Mouse (Mus musculus): ENCODE results near the gene Nup50. TPM values are rescaled to one million over a fixed set of nuclear protein-coding genes. Genes with fewer than 3 reads are reported as not detected.

Gene Nup50
- polyA plus RNA-seq, 1 experiment, result 18.9 TPM

GRCm38 (mm10) chr15:84957851-84958250 lies 34.6 kb downstream of the Nup50 start:
- no peak for DNase-seq
- Histone ChIP-seq H3K27ac (ENCODE audit: insufficient read depth, low read length) (no peak overlapping the region), H3K4me3 (replicated peaks; ENCODE audit: insufficient read depth, low read depth, low read length) (no peak overlapping the region), H3K27me3 (ENCODE audit: control insufficient read depth, insufficient read depth, low read length) (no peaks in the 10 kb centered on the region), H3K4me1 (ENCODE audit: control insufficient read depth, insufficient read depth, low read length) (peaks cover 37% of the 10 kb centered on the region)
- WGBS, result 27% methylated on average over 3 of the region's 3 CpGs
- TF ChIP-seq POLR2A (IDR thresholded peaks at IDR 0.05; ENCODE audit: borderline replicate concordance, insufficient read depth, low read length), result no peak
- no peak for TF ChIP-seq CTCF (IDR thresholded peaks at IDR 0.05; ENCODE audit: borderline replicate concordance, insufficient read depth, low read depth, low read length)

- Histone ChIP-seq H3K4me1 (ENCODE audit: control insufficient read depth, insufficient read depth, low read length) (peaks cover 37% of the 10 kb centered on the region), H3K27me3 (ENCODE audit: control insufficient read depth, insufficient read depth, low read length) (no peaks in the 10 kb centered on the region), H3K27ac (ENCODE audit: insufficient read depth, low read length) (no peak overlapping the region), H3K4me3 (replicated peaks; ENCODE audit: insufficient read depth, low read depth, low read length) (no peak overlapping the region)
- TF ChIP-seq CTCF (IDR thresholded peaks at IDR 0.05; ENCODE audit: borderline replicate concordance, insufficient read depth, low read depth, low read length) (no peak), POLR2A (IDR thresholded peaks at IDR 0.05; ENCODE audit: borderline replicate concordance, insufficient read depth, low read length) (no peak)
- no peak for DNase-seq
- 78% methylated on average over 3 of the region's 3 CpGs for whole genome bisulfite sequencing
These were observed 35.1 kb downstream of the Nup50 start for GRCm38 (mm10) chr15:84958331-84958730.

- WGBS, result 80% methylated on average over 6 of the region's 6 CpGs
- no peak overlapping the region for H3K27ac ChIP-seq (ENCODE audit: insufficient read depth, low read length)
- H3K4me3 ChIP-seq (replicated peaks; ENCODE audit: insufficient read depth, low read depth, low read length), result peak overlapping the region; percentile 60
- peaks cover 37% of the 10 kb centered on the region for H3K4me1 ChIP-seq (ENCODE audit: control insufficient read depth, insufficient read depth, low read length)
- no peaks in the 10 kb centered on the region for H3K27me3 ChIP-seq (ENCODE audit: control insufficient read depth, insufficient read depth, low read length)
- TF ChIP-seq CTCF (IDR thresholded peaks at IDR 0.05; ENCODE audit: borderline replicate concordance, insufficient read depth, low read depth, low read length) (no peak), POLR2A (IDR thresholded peaks at IDR 0.05; ENCODE audit: borderline replicate concordance, insufficient read depth, low read length) (no peak)
- no peak for DNase-seq
These were observed 36.7 kb downstream of the Nup50 start for GRCm38 (mm10) chr15:84959891-84960290.

- WGBS, result 13% methylated on average over 8 of the region's 8 CpGs
- H3K27me3 ChIP-seq (ENCODE audit: control insufficient read depth, insufficient read depth, low read length), result no peaks in the 10 kb centered on the region
- DNase-seq, result peak; percentile 69 to 71
- H3K4me3 ChIP-seq (replicated peaks; ENCODE audit: insufficient read depth, low read depth, low read length), result peak overlapping the region; percentile 60
- peak overlapping the region; percentile 11; the same call in 1 of the 2 replicates for H3K27ac ChIP-seq (ENCODE audit: insufficient read depth, low read length)
- peaks cover 36% of the 10 kb centered on the region for H3K4me1 ChIP-seq (ENCODE audit: control insufficient read depth, insufficient read depth, low read length)
- TF ChIP-seq POLR2A (IDR thresholded peaks at IDR 0.05; ENCODE audit: borderline replicate concordance, insufficient read depth, low read length) (peak; percentile 19; the same call in 1 of the 2 replicates), CTCF (IDR thresholded peaks at IDR 0.05; ENCODE audit: borderline replicate concordance, insufficient read depth, low read depth, low read length) (peak; percentile 35; the same call in 1 of the 2 replicates)
These were observed 37.5 kb downstream of the Nup50 start for GRCm38 (mm10) chr15:84960692-84961091.

GRCm38 (mm10) chr15:84962518-84962917 lies 39.3 kb downstream of the Nup50 start:
- 86% methylated on average over 2 of the region's 2 CpGs for WGBS
- TF ChIP-seq POLR2A (IDR thresholded peaks at IDR 0.05; ENCODE audit: borderline replicate concordance, insufficient read depth, low read length), result no peak
- no peak for TF ChIP-seq CTCF (IDR thresholded peaks at IDR 0.05; ENCODE audit: borderline replicate concordance, insufficient read depth, low read depth, low read length)
- H3K27ac ChIP-seq (ENCODE audit: insufficient read depth, low read length), result no peak overlapping the region
- H3K4me1 ChIP-seq (ENCODE audit: control insufficient read depth, insufficient read depth, low read length), result peaks cover 40% of the 10 kb centered on the region
- H3K4me3 ChIP-seq (replicated peaks; ENCODE audit: insufficient read depth, low read depth, low read length), result no peak overlapping the region
- no peak for DNase-seq
- no peaks in the 10 kb centered on the region for H3K27me3 ChIP-seq (ENCODE audit: control insufficient read depth, insufficient read depth, low read length)

- no peak overlapping the region for H3K4me3 ChIP-seq (replicated peaks; ENCODE audit: insufficient read depth, low read depth, low read length)
- peaks cover 23% of the 10 kb centered on the region for H3K4me1 ChIP-seq (ENCODE audit: control insufficient read depth, insufficient read depth, low read length)
- no peak for TF ChIP-seq CTCF (IDR thresholded peaks at IDR 0.05; ENCODE audit: borderline replicate concordance, insufficient read depth, low read depth, low read length)
- TF ChIP-seq POLR2A (IDR thresholded peaks at IDR 0.05; ENCODE audit: borderline replicate concordance, insufficient read depth, low read length), result no peak
- no peak for DNase-seq
- WGBS, result 83% methylated on average over 5 of the region's 5 CpGs
- no peaks in the 10 kb centered on the region for H3K27me3 ChIP-seq (ENCODE audit: control insufficient read depth, insufficient read depth, low read length)
- no peak overlapping the region for H3K27ac ChIP-seq (ENCODE audit: insufficient read depth, low read length)
These were observed 41.6 kb downstream of the Nup50 start for GRCm38 (mm10) chr15:84964771-84965170.

- Histone ChIP-seq H3K27ac (ENCODE audit: insufficient read depth, low read length) (no peak overlapping the region), H3K27me3 (ENCODE audit: control insufficient read depth, insufficient read depth, low read length) (no peaks in the 10 kb centered on the region)
- WGBS, result 44% methylated on average over 7 of the region's 7 CpGs
These were observed 42.6 kb downstream of the Nup50 start for GRCm38 (mm10) chr15:84965575-84966360.

GRCm38 (mm10) chr15:84968534-84968933 lies 45.3 kb downstream of the Nup50 start:
- no peak for DNase-seq
- Histone ChIP-seq H3K4me3 (replicated peaks; ENCODE audit: insufficient read depth, low read depth, low read length) (no peak overlapping the region), H3K27ac (ENCODE audit: insufficient read depth, low read length) (no peak overlapping the region), H3K27me3 (ENCODE audit: control insufficient read depth, insufficient read depth, low read length) (no peaks in the 10 kb centered on the region), H3K4me1 (ENCODE audit: control insufficient read depth, insufficient read depth, low read length) (peaks cover 16% of the 10 kb centered on the region)
- TF ChIP-seq CTCF (IDR thresholded peaks at IDR 0.05; ENCODE audit: borderline replicate concordance, insufficient read depth, low read depth, low read length), result no peak
- no peak for TF ChIP-seq POLR2A (IDR thresholded peaks at IDR 0.05; ENCODE audit: borderline replicate concordance, insufficient read depth, low read length)
- 88% methylated on average over 4 of the region's 4 CpGs for WGBS

More at GRCm38 (mm10) chr15:84965575-84966360, 42.6 kb downstream of the Nup50 start:
- Histone ChIP-seq H3K4me1 (ENCODE audit: control insufficient read depth, insufficient read depth, low read length) (peaks cover 20% of the 10 kb centered on the region), H3K4me3 (replicated peaks; ENCODE audit: insufficient read depth, low read depth, low read length) (no peak overlapping the region)
- no peak for TF ChIP-seq CTCF (IDR thresholded peaks at IDR 0.05; ENCODE audit: borderline replicate concordance, insufficient read depth, low read depth, low read length)
- TF ChIP-seq POLR2A (IDR thresholded peaks at IDR 0.05; ENCODE audit: borderline replicate concordance, insufficient read depth, low read length), result no peak
- peak in 1 of 2 experiments; percentile 55 for DNase-seq
